Mouse (Mus musculus) lung, adult 2 months (tissue): Measurements from ENCODE around the gene Gm26558. TPM values are rescaled to one million over a fixed set of nuclear protein-coding genes. Genes with fewer than 3 reads are reported as not detected.

Source experiments
- DNase-seq: peaks from one replicate; pipeline ENCODE4 v3.0.0; 2022
- H3K4me1 ChIP-seq: fragments of 200-500 bp; 2 replicates; pipeline ENCODE4 v1.6.1; 2011; ENCODE audit warnings: low read length; ENCODE audit not compliant: control insufficient read depth, insufficient read depth
- H3K4me3 ChIP-seq: fragments of 200-500 bp; replicated peaks from 2 replicates; pipeline ENCODE3; 2011; ENCODE audit warnings: low read depth, mild to moderate bottlenecking, control low read depth, low read length; ENCODE audit errors: extremely low read depth
- CTCF ChIP-seq: fragments of 200-500 bp; IDR thresholded peaks from 2 replicates; pipeline ENCODE4 v1.5.1; 2011; ENCODE audit warnings: mild to moderate bottlenecking, low read length, control low read depth; ENCODE audit not compliant: insufficient read depth
- POLR2A ChIP-seq: fragments of 200-500 bp; IDR thresholded peaks from 2 replicates; pipeline ENCODE4 v1.6.1; 2011; ENCODE audit warnings: low read depth, mild to moderate bottlenecking, control low read depth, low read length, borderline replicate concordance; ENCODE audit errors: extremely low read depth
- WGBS: fragments of 180-500 bp; shearing (Covaris S2); methylation state at CpG from one replicate; pipeline ENCODE4 v1.1.7; 2018; 5-methylcytosine and 5-hydroxymethylcytosine counted together
- polyA plus RNA-seq: library from polyadenylated mRNA; depleted of rRNA; stranded (reverse); fragments of >200 nt; gene quantifications from 2 replicates; pipeline ENCODE4 v1.2.3, GENCODE M21; 2012

The Gm26558 gene
- polyA plus RNA-seq, 1 experiment, result 0.47 TPM

GRCm38 (mm10) chr2:70682324-70682723 is 20.4 kb upstream of the Gm26558 start:
- Histone ChIP-seq H3K4me3 (no peak overlapping the region), H3K4me1 (no peaks in the 10 kb centered on the region)
- 70% methylated on average over 2 of the region's 2 CpGs for WGBS
- TF ChIP-seq CTCF (no peak), POLR2A (no peak)
- no peak for DNase-seq

DNA sequence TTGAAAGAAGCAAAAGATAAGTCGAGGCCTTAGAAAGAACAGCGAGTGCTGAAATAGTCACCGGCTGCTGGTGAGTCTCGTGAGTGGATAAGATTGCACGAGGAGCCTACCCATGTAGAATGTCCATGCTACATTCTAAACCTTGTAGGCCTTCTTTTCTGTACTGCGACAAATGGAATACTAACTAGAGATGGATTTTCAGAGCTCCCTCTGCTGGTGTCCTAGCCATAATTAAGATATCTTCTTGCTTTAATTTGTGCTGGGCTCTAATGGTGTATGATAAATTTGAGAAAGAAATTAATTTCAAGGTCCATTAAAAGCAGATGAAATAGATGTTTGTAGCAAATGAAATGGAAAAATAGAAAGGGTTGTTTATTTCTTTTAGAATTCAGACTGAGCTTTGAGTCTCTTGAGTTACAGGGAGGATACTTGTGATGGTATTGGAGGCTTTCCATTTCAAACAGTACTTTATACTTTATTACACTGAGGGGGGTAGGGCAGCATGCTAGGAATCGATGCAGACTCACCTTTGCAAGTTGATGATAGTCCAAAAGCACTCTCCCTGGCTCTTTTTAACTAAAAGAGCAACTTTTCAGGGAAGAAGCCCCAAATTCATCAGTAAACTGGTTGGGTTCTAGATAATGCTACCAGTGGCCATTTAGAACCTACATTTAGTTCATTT is 11.7 kb upstream of the Gm26558 start:
- Histone ChIP-seq H3K4me1 (peaks cover 17% of the 10 kb centered on the region), H3K4me3 (no peak overlapping the region)
- TF ChIP-seq POLR2A, result no peak
- TF ChIP-seq CTCF, result no peak
- WGBS, result 64% methylated on average over 7 of the region's 7 CpGs
- DNase-seq, result no peak

GRCm38 (mm10) chr2:70672476-70672875 is 10.6 kb upstream of the Gm26558 start:
- 72% methylated on average over 2 of the region's 2 CpGs for WGBS
- H3K4me3 ChIP-seq, result no peak overlapping the region
- no peak for DNase-seq
- no peak for TF ChIP-seq CTCF
- TF ChIP-seq POLR2A, result no peak
- peaks cover 17% of the 10 kb centered on the region for H3K4me1 ChIP-seq

- TF ChIP-seq CTCF, result no peak
- no peak for TF ChIP-seq POLR2A
- Histone ChIP-seq H3K4me1 (peaks cover 27% of the 10 kb centered on the region), H3K4me3 (no peak overlapping the region)
- 39% methylated on average over 2 of the region's 2 CpGs for WGBS
- no peak for DNase-seq
Observed at GRCm38 (mm10) chr2:70669896-70670295, 8.0 kb upstream of the Gm26558 start.

GRCm38 (mm10) chr2:70669241-70669640 is 7.3 kb upstream of the Gm26558 start:
- Histone ChIP-seq H3K4me1 (peaks cover 27% of the 10 kb centered on the region), H3K4me3 (no peak overlapping the region)
- TF ChIP-seq CTCF, result no peak
- TF ChIP-seq POLR2A, result no peak
- 62% methylated on average over 2 of the region's 2 CpGs for WGBS
- no peak for DNase-seq

GRCm38 (mm10) chr2:70667016-70667415 is 5.1 kb upstream of the Gm26558 start:
- H3K4me3 ChIP-seq, result no peak overlapping the region
- TF ChIP-seq POLR2A, result no peak
- no peak for TF ChIP-seq CTCF
- no peak for DNase-seq
- H3K4me1 ChIP-seq, result peaks cover 38% of the 10 kb centered on the region
- 75% methylated on average over 7 of the region's 7 CpGs for WGBS

- Histone ChIP-seq H3K4me3 (no peak overlapping the region), H3K4me1 (peaks cover 24% of the 10 kb centered on the region)
- 63% methylated on average over 5 of the region's 5 CpGs for WGBS
- DNase-seq, result no peak
- TF ChIP-seq POLR2A (no peak), CTCF (no peak)
Observed at GRCm38 (mm10) chr2:70663764-70664163, 1.9 kb upstream of the Gm26558 start.

GRCm38 (mm10) chr2:70660887-70661714 is 807 bp downstream of the Gm26558 start, which contains the start of gene Gorasp2:
Gene Gorasp2, plus strand, starts transcription at chr2:70661576.
- 1% methylated on average over 63 of the region's 64 CpGs for WGBS
- Histone ChIP-seq H3K4me1 (peaks cover 15% of the 10 kb centered on the region), H3K4me3 (peak within 1 kb of the TSS; percentile 92)
- TF ChIP-seq POLR2A (peak; percentile 92), CTCF (peak; percentile 71)
- DNase-seq, result peak; percentile 94

DNA sequence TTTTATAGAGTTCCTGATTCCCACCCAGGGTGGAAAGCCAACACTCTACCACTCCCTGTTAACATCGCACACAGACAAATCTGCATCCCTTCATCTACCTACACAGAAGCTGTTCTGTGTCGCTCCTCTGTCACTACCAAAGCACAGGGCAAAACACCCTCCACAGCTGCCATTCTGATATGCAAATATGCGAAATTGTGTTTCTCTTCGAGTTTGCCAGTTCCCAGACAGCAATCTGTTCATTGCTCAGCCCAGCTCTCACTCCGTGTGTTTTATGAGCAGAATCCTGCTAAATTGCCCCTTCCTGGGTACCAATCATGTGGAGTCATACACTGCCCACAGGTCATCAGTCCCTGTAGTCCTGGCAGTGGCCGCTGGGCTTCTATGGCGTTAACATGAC is 4.8 kb downstream of the Gm26558 start:
- TF ChIP-seq CTCF, result no peak
- TF ChIP-seq POLR2A, result no peak
- Histone ChIP-seq H3K4me1 (no peaks in the 10 kb centered on the region), H3K4me3 (no peak overlapping the region)
- no peak for DNase-seq
- 64% methylated on average over 7 of the region's 7 CpGs for WGBS

DNA sequence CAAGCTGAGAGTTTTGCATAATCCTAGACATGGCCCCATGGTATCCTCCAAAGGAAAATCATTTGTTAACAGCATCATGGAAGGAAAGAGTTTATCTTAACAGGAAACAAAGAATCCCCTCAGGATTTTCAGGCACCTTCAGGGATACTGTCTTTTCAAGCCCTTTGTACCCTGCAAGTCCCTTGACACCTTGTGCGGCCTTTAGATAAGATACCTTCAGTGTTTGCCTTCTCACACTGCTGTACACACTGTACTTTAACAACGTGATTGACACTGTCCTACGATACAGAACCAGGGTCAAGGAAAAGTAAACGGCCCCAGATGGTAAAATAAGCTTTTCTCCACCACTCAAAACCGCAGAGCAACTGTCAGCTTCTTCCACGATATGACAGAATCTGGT is 10.1 kb downstream of the Gm26558 start:
- TF ChIP-seq CTCF (no peak), POLR2A (no peak)
- no peak overlapping the region for H3K4me3 ChIP-seq
- DNase-seq, result no peak
- no peaks in the 10 kb centered on the region for H3K4me1 ChIP-seq
- 39% methylated on average over 6 of the region's 6 CpGs for WGBS
